Mouse (Mus musculus): ENCODE results near the gene Slc29a1. TPM values are rescaled to one million over a fixed set of nuclear protein-coding genes. Genes with fewer than 3 reads are reported as not detected.

Gene Slc29a1
- total and polyA plus RNA-seq, 3 experiments: 58.4 to 88.0 (median 72.1) TPM

DNA sequence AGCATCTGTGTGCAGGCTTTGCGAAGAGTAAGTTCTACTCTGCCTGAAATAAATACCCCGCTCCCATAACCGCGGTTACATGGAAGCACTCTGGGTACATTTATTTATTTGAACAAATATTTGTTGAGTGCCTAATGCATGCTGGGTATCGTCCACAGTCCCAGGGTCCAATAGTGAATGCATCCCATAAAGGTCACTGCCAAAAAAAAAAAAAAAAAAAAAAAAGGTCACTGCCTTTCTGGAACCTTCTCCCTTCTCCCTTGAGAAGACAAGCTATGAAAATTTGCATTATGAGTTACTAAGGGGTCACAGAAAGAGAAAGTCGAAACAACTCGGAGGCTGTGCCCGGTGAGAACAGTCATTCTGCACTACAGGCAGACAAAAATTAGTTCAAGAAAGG is 42.6 kb upstream of the Slc29a1 start:
- in situ Hi-C loops (cut with MboI; ENCODE audit: low pct_ligation_motif_present, low pct_unique_long_range_greater_than_20kb, low sequenced_read_pairs): no loop called here
- H3K27me3 ChIP-seq (replicated peaks): peaks cover 3% of the 10 kb centered on the region

DNA sequence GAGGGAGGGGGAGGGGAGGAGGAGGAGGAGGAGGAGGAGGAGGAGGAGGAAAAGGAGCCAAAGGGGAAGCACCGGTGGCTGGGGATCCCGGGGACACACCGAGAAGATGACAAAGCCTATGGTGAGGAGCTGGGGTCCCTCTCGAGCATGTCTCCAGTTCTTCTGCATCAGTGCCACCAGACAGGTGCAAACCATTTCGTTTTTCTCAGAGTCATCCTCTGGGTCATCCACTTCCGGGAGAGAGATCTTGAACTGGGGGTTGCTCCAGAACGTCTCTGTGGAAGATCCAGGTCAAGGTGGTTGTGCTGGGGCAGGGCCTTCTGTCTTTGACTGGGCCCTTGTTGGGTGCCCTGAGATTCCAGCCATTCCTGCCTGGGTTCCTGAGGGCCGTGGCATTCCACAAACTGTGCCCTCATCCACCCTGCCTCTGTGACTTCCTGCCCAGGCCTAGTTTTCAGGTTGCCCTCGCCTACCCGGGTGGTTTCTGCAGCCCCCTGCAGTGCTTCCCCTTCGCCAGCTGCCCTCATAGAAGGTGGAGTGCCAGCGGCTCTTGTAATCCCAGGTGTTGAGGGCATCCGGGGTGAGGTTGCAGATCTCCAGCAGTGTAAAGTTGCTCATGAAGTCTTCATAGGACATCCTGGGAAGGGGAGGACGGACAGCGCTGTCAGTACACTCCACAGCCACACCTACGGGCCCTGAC is 39.3 kb upstream of the Slc29a1 start:
- Histone ChIP-seq H3K79me2 (replicated peaks; ENCODE audit: control insufficient read depth, extremely low read depth, insufficient read depth, poor library complexity, severe bottlenecking) (no peaks in the 10 kb centered on the region), H3K36me3 (replicated peaks in 1 of 2; ENCODE audit: control insufficient read depth in 1 of 2, insufficient read depth in 1 of 2, low read length in 1 of 2) (no peaks in the 10 kb centered on the region), H3K27me3 (replicated peaks) (peaks cover 3% of the 10 kb centered on the region), H3K4me2 (ENCODE audit: insufficient read depth, low read depth, poor library complexity, severe bottlenecking) (no peak overlapping the region), H3K9ac (ENCODE audit: insufficient read depth, low read depth) (no peak overlapping the region), H3K9me3 (replicated peaks; ENCODE audit: low read length) (no peaks in the 10 kb centered on the region), H3K4me3 (replicated peaks in 1 of 3; ENCODE audit: low read depth in 2 of 3, low read length in 2 of 3, poor library complexity in 1 of 3) (no peak overlapping the region), H3K4me1 (ENCODE audit: control insufficient read depth in 1 of 2, insufficient read depth in 2 of 2) (peaks cover 4 to 11% of the 10 kb centered on the region in 2 experiments), H3K27ac (ENCODE audit: insufficient read depth, low read depth) (no peak overlapping the region)
- no peak for DNase-seq (ENCODE audit: extremely low read depth)
- in situ Hi-C loops (cut with MboI; ENCODE audit: low pct_ligation_motif_present, low pct_unique_long_range_greater_than_20kb, low sequenced_read_pairs) (no loop called here), dilution Hi-C loops (cut with MboI; ENCODE audit: extremely low pct_ligation_motif_present, extremely low pct_unique_long_range_greater_than_20kb, low sequenced_read_pairs) (no loop called here)
- TF ChIP-seq POLR2AphosphoS2 (IDR thresholded peaks at IDR 0.05; ENCODE audit: low read depth, low read length) (no peak), KAT2A (IDR thresholded peaks at IDR 0.05; ENCODE audit: insufficient replicate concordance, low read length) (no peak), MYC (IDR thresholded peaks at IDR 0.05; ENCODE audit: low read depth, low read length) (no peak), ZMIZ1 (IDR thresholded peaks at IDR 0.05; ENCODE audit: low read depth, low read length) (no peak), JUND (conservative IDR thresholded peaks at IDR 0.05; ENCODE audit: low read depth, low read length) (no peak), ZNF384 (IDR thresholded peaks at IDR 0.05; ENCODE audit: low read depth, low read length) (no peak), SIN3A (IDR thresholded peaks at IDR 0.05; ENCODE audit: low read length) (no peak), CHD1 (IDR thresholded peaks at IDR 0.05; ENCODE audit: low read depth, low read length) (no peak)

More for the DNA sequence above, 42.6 kb upstream of the Slc29a1 start:
- Histone ChIP-seq H3K36me3 (replicated peaks in 1 of 2; ENCODE audit: control insufficient read depth in 1 of 2, insufficient read depth in 1 of 2, low read length in 1 of 2) (no peaks in the 10 kb centered on the region), H3K4me2 (ENCODE audit: insufficient read depth, low read depth, poor library complexity, severe bottlenecking) (peak overlapping the region; percentile 46), H3K79me2 (replicated peaks; ENCODE audit: control insufficient read depth, extremely low read depth, insufficient read depth, poor library complexity, severe bottlenecking) (no peaks in the 10 kb centered on the region), H3K4me1 (ENCODE audit: control insufficient read depth in 1 of 2, insufficient read depth in 2 of 2) (peaks cover 4 to 11% of the 10 kb centered on the region in 2 experiments), H3K9ac (ENCODE audit: insufficient read depth, low read depth) (no peak overlapping the region), H3K4me3 (replicated peaks in 1 of 3; ENCODE audit: low read depth in 2 of 3, low read length in 2 of 3, poor library complexity in 1 of 3) (no peak overlapping the region), H3K9me3 (replicated peaks; ENCODE audit: low read length) (peaks cover 4% of the 10 kb centered on the region), H3K27ac (ENCODE audit: insufficient read depth, low read depth) (no peak overlapping the region)
- no peak for DNase-seq (ENCODE audit: extremely low read depth)
- TF ChIP-seq ZNF384 (IDR thresholded peaks at IDR 0.05; ENCODE audit: low read depth, low read length) (peak; percentile 72), GABPA (IDR thresholded peaks at IDR 0.05; ENCODE audit: insufficient replicate concordance, low read depth, low read length) (no peak)
- dilution Hi-C loops (cut with MboI; ENCODE audit: extremely low pct_ligation_motif_present, extremely low pct_unique_long_range_greater_than_20kb, low sequenced_read_pairs): no loop called here

DNA sequence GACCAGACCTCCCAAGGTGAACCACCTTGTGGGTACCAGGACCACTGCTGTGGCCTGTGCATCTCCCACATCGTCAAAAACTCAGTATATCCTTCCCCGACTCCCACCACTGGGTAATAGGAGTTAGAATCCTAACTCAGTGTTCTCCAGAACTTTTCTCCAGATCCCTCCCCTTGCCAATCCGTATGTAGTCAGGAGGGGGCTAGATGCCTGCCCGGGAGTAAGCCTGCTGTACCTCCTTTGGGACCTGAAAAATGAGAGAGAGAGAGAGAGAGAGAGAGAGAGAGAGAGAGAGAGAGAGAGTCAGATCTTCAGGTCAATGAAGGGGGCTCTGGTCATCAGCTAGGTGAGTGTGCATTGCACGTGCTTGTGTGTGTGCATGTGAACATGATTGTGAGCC is 34.6 kb upstream of the Slc29a1 start:
- in situ Hi-C loops (cut with MboI; ENCODE audit: low pct_ligation_motif_present, low pct_unique_long_range_greater_than_20kb, low sequenced_read_pairs): no loop called here

More for the DNA sequence above, 34.6 kb upstream of the Slc29a1 start:
- TF ChIP-seq E2F4 (IDR thresholded peaks at IDR 0.05; ENCODE audit: insufficient replicate concordance, low read depth, low read length) (no peak), UBTF (IDR thresholded peaks at IDR 0.05; ENCODE audit: low read depth, low read length) (no peak), JUN (IDR thresholded peaks at IDR 0.05; ENCODE audit: insufficient read depth, low read depth, low read length) (no peak), IRF4 (IDR thresholded peaks at IDR 0.05; ENCODE audit: low read depth, low read length) (no peak), SIN3A (IDR thresholded peaks at IDR 0.05; ENCODE audit: low read length) (no peak), CTCF (conservative IDR thresholded peaks at IDR 0.05 in 1 of 2, IDR thresholded peaks at IDR 0.05 in 1 of 2; ENCODE audit: low read depth in 2 of 2, low read length in 2 of 2) (no peak)
- H3K4me2 ChIP-seq (ENCODE audit: insufficient read depth, low read depth, poor library complexity, severe bottlenecking): no peak overlapping the region
- no peaks in the 10 kb centered on the region for H3K79me2 ChIP-seq (replicated peaks; ENCODE audit: control insufficient read depth, extremely low read depth, insufficient read depth, poor library complexity, severe bottlenecking)
- peaks cover 14 to 39% of the 10 kb centered on the region in 2 experiments for H3K4me1 ChIP-seq (ENCODE audit: control insufficient read depth in 1 of 2, insufficient read depth in 2 of 2)
- H3K27ac ChIP-seq (ENCODE audit: insufficient read depth, low read depth): no peak overlapping the region
- DNase-seq (ENCODE audit: extremely low read depth): no peak
- H3K9ac ChIP-seq (ENCODE audit: insufficient read depth, low read depth): no peak overlapping the region
- dilution Hi-C loops (cut with MboI; ENCODE audit: extremely low pct_ligation_motif_present, extremely low pct_unique_long_range_greater_than_20kb, low sequenced_read_pairs): no loop called here
- no peaks in the 10 kb centered on the region for H3K9me3 ChIP-seq (replicated peaks; ENCODE audit: low read length)
- H3K4me3 ChIP-seq (replicated peaks in 1 of 3; ENCODE audit: low read depth in 2 of 3, low read length in 2 of 3, poor library complexity in 1 of 3): no peak overlapping the region
- H3K36me3 ChIP-seq (replicated peaks in 1 of 2; ENCODE audit: control insufficient read depth in 1 of 2, insufficient read depth in 1 of 2, low read length in 1 of 2): no peaks in the 10 kb centered on the region
- peaks cover 3% of the 10 kb centered on the region for H3K27me3 ChIP-seq (replicated peaks)

All from CH12.LX (cell line).